Mouse (Mus musculus) limb, embryonic 14.5 days (tissue): Measurements from ENCODE around the gene Dll4. TPM values are rescaled to one million over a fixed set of nuclear protein-coding genes. Genes with fewer than 3 reads are reported as not detected.

Source experiments
- ATAC-seq: fragments of 200-750 bp; cut with Nextera tagmentation; 2 replicates; pipeline ENCODE4 v1.8.0; 2017; ENCODE audit warnings: low read depth, moderate number of reproducible peaks, moderate TSS enrichment; ENCODE audit not compliant: low FRiP score
- DNase-seq: peaks from one replicate; pipeline ENCODE4 v3.0.0-alpha.2; 2015; ENCODE audit warnings: low spot score
- H3K27ac ChIP-seq: fragments of 300-500 bp; sonication (generic); replicated peaks from 2 replicates; pipeline ENCODE4 v1.5.1; 2014; ENCODE audit warnings: low read depth, mild to moderate bottlenecking, low read length, moderate library complexity, mixed read lengths
- H3K27me3 ChIP-seq: fragments of 300-500 bp; sonication (generic); 2 replicates; pipeline ENCODE4 v1.6.1; 2014; ENCODE audit warnings: low read length, mixed read lengths; ENCODE audit not compliant: control insufficient read depth, insufficient read depth
- H3K36me3 ChIP-seq: fragments of 300-500 bp; sonication (generic); 2 replicates; pipeline ENCODE4 v1.6.1; 2014; ENCODE audit warnings: mild to moderate bottlenecking, low read length, moderate library complexity, mixed read lengths; ENCODE audit not compliant: control insufficient read depth, insufficient read depth
- H3K4me1 ChIP-seq: fragments of 300-500 bp; sonication (generic); 2 replicates; pipeline ENCODE4 v1.6.1; 2014; ENCODE audit warnings: antibody characterized with exemption, low read length, mixed read lengths; ENCODE audit not compliant: control insufficient read depth, insufficient read depth
- H3K4me2 ChIP-seq: fragments of 300-500 bp; sonication (generic); replicated peaks from 2 replicates; pipeline ENCODE4 v1.6.1; 2014; ENCODE audit warnings: low read depth, mild to moderate bottlenecking, low read length, moderate library complexity; ENCODE audit not compliant: severe bottlenecking
- H3K4me3 ChIP-seq: fragments of 300-500 bp; sonication (generic); replicated peaks from 2 replicates; pipeline ENCODE4 v1.5.1; 2014; ENCODE audit warnings: low read length
- H3K9ac ChIP-seq: fragments of 300-500 bp; sonication (generic); 2 replicates; pipeline ENCODE4 v1.6.1; 2014; ENCODE audit warnings: mild to moderate bottlenecking, low read depth, low read length, moderate library complexity; ENCODE audit not compliant: severe bottlenecking
- H3K9me3 ChIP-seq: fragments of 300-500 bp; sonication (generic); 2 replicates; pipeline ENCODE4 v1.6.1; 2016; ENCODE audit warnings: low read length; ENCODE audit not compliant: control insufficient read depth
- POLR2A ChIP-seq: fragments of 200-500 bp; IDR thresholded peaks from 2 replicates; pipeline ENCODE4 v1.8.0; 2012; ENCODE audit warnings: inconsistent platforms, mild to moderate bottlenecking, moderate library complexity, borderline replicate concordance; ENCODE audit not compliant: insufficient read depth, insufficient read length; ENCODE audit errors: extremely low read depth
- WGBS: fragments of 180-500 bp; shearing (Covaris S2); extraction: QIAGEN DNeasy Blood & Tissue Kit; methylation state at CpG from one replicate; pipeline ENCODE4 v1.1.7; 2014; 5-methylcytosine and 5-hydroxymethylcytosine counted together
- polyA plus RNA-seq, 2 experiments: library from polyadenylated mRNA; depleted of rRNA in 1 of 2; stranded (reverse) in 1 of 2; unstranded in 1 of 2; fragments of >200 nt; fragmentation: Nextera tagmentation in 1 of 2; extraction: Ambion mirVana in 1 of 2; gene quantifications; 2 replicates each; pipeline versions ENCODE4 v1.2.1 to v1.2.3; 2012 to 2014

Gene Dll4
- polyA plus RNA-seq, 2 experiments: 5.1 to 9.0 TPM

DNA sequence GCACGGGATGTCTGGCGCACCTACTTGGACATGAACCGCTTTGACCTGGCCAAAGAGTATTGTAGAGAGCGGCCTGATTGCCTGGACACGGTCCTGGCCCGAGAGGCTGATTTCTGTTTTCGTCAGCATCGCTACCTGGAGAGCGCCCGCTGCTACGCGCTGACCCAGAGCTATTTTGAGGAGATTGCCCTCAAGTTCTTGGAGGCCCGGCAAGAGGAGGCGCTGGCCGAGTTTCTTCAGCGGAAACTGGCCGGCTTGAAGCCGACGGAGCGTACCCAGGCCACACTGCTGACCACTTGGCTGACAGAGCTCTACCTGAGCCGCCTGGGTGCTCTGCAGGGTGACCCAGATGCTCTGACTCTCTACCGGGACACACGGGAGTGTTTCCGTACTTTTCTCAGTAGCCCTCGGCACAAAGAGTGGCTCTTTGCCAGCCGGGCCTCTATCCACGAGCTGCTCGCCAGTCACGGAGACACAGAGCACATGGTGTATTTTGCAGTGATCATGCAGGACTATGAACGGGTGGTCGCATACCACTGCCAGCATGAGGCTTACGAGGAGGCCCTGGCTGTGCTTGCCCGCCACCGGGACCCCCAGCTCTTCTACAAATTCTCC, 31.7 kb upstream of the Dll4 start:
- Histone ChIP-seq H3K9me3 (no peaks in the 10 kb centered on the region), H3K27ac (no peak overlapping the region), H3K4me1 (peaks cover 5% of the 10 kb centered on the region; the same call in 1 of the 2 replicates), H3K4me2 (no peak overlapping the region), H3K4me3 (no peak overlapping the region), H3K27me3 (no peaks in the 10 kb centered on the region), H3K9ac (no peak overlapping the region), H3K36me3 (peaks cover 75% of the 10 kb centered on the region)
- no peak for TF ChIP-seq POLR2A
- WGBS: 93% methylated on average over 34 of the region's 34 CpGs
- DNase-seq (no peak), ATAC-seq (no peak)

DNA sequence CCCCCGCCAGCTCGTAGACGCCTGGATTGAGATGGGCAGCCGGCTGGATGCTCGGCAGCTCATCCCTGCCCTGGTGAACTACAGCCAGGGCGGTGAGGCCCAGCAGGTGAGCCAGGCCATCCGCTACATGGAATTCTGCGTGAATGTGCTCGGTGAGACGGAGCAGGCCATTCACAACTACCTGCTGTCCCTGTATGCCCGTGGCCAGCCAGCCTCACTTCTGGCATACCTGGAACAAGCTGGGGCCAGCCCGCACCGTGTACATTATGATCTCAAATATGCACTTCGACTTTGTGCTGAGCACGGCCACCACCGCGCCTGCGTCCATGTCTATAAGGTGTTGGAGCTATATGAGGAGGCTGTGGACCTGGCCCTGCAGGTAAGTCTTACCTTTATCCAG, 31.2 kb upstream of the Dll4 start:
- ATAC-seq: no peak
- Histone ChIP-seq H3K4me3 (no peak overlapping the region), H3K27ac (no peak overlapping the region), H3K36me3 (peaks cover 80% of the 10 kb centered on the region), H3K4me1 (peaks cover 2% of the 10 kb centered on the region; the same call in 1 of the 2 replicates), H3K9me3 (no peaks in the 10 kb centered on the region), H3K27me3 (no peaks in the 10 kb centered on the region), H3K9ac (no peak overlapping the region), H3K4me2 (no peak overlapping the region)
- no peak for TF ChIP-seq POLR2A
- DNase-seq: no peak
- 95% methylated on average over 18 of the region's 18 CpGs for WGBS

DNA sequence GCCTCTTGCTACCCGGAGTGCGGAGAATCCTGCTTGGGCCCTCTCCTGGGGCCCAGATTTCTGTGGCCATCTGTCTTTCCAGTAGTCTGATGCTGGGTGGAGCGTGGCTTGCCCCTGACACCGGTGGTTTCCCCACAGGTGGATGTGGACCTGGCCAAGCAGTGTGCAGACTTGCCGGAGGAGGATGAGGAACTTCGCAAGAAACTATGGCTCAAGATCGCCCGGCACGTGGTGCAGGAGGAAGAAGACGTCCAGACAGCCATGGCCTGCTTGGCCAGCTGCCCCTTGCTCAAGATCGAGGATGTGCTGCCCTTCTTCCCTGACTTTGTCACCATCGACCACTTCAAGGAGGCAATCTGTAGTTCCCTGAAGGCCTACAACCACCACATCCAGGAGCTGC, 28.8 kb upstream of the Dll4 start:
- no peaks in the 10 kb centered on the region for H3K9me3 ChIP-seq
- no peak overlapping the region for H3K9ac ChIP-seq
- H3K4me3 ChIP-seq: no peak overlapping the region
- no peak overlapping the region for H3K4me2 ChIP-seq
- no peak overlapping the region for H3K27ac ChIP-seq
- 92% methylated on average over 12 of the region's 12 CpGs for WGBS
- H3K4me1 ChIP-seq: peaks cover 11% of the 10 kb centered on the region
- no peak for TF ChIP-seq POLR2A
- DNase-seq (no peak), ATAC-seq (no peak)
- peaks cover 63% of the 10 kb centered on the region for H3K36me3 ChIP-seq
- no peaks in the 10 kb centered on the region for H3K27me3 ChIP-seq

GRCm38 (mm10) chr2:119297506-119297905, 28.1 kb upstream of the Dll4 start:
- Histone ChIP-seq H3K27me3 (no peaks in the 10 kb centered on the region), H3K9ac (no peak overlapping the region), H3K27ac (no peak overlapping the region), H3K4me3 (no peak overlapping the region), H3K4me1 (peaks cover 11% of the 10 kb centered on the region), H3K4me2 (no peak overlapping the region), H3K36me3 (peaks cover 56% of the 10 kb centered on the region), H3K9me3 (no peaks in the 10 kb centered on the region)
- ATAC-seq (no peak), DNase-seq (no peak)
- TF ChIP-seq POLR2A: no peak
- 95% methylated on average over 19 of the region's 19 CpGs for WGBS

- TF ChIP-seq POLR2A: no peak
- H3K9ac ChIP-seq: no peak overlapping the region
- peaks cover 48% of the 10 kb centered on the region for H3K36me3 ChIP-seq
Measured at GRCm38 (mm10) chr2:119298330-119298729, 27.3 kb upstream of the Dll4 start.

GRCm38 (mm10) chr2:119298839-119299238, 26.7 kb upstream of the Dll4 start:
- no peak overlapping the region for H3K4me2 ChIP-seq
- H3K9me3 ChIP-seq: no peaks in the 10 kb centered on the region
- no peak for TF ChIP-seq POLR2A
- no peak overlapping the region for H3K9ac ChIP-seq
- no peak overlapping the region for H3K4me3 ChIP-seq
- WGBS: 90% methylated on average over 2 of the region's 2 CpGs
- H3K27ac ChIP-seq: no peak overlapping the region
- DNase-seq (no peak), ATAC-seq (no peak)
- peaks cover 43% of the 10 kb centered on the region for H3K36me3 ChIP-seq
- H3K4me1 ChIP-seq: peaks cover 11% of the 10 kb centered on the region
- H3K27me3 ChIP-seq: no peaks in the 10 kb centered on the region

More at GRCm38 (mm10) chr2:119298330-119298729, 27.3 kb upstream of the Dll4 start:
- H3K4me1 ChIP-seq: peaks cover 11% of the 10 kb centered on the region
- WGBS: 40% methylated on average over 5 of the region's 5 CpGs
- H3K27ac ChIP-seq: no peak overlapping the region
- no peaks in the 10 kb centered on the region for H3K9me3 ChIP-seq
- H3K27me3 ChIP-seq: no peaks in the 10 kb centered on the region
- no peak overlapping the region for H3K4me3 ChIP-seq
- H3K4me2 ChIP-seq: no peak overlapping the region
- ATAC-seq: no peak
- DNase-seq: peak; percentile 57
